Mouse (Mus musculus): ENCODE measurements at regions not wholly inside any gene's neighbourhood (a gene's known extent, or its start where the extent isn't known, plus 50 kb on each side); places are given as distances from the start of the nearest gene placed in this dataset.

DNA sequence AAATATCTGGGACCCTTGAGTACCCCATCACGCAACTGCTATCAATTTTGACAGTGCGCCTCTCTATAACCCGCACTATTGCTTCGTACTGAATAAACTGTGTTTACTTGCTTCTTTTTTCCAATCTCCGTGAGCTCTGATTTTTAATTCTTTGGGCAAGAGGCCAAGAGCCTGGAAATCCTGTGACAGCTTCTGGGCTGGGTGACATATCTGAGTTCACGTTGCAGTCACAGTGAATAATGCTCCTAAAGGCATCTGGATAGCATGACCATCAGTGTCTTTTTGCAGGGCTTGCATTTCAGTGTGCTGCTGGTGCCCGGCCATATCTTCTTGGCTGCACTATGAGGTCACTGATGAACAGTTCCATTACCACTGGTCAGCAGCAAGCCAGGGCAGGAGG lies 158.2 kb upstream of the Mocs1 start:
- DNase-seq (ENCODE audit: extremely low spot score in 1 of 2, low spot score in 2 of 2), result no peak
- intact Hi-C loops (cut with DNase I), result loop anchor here (5.0 kb wide), 1 partner anchor 132 kb away; no protein-coding TSS in a partner anchor

DNA sequence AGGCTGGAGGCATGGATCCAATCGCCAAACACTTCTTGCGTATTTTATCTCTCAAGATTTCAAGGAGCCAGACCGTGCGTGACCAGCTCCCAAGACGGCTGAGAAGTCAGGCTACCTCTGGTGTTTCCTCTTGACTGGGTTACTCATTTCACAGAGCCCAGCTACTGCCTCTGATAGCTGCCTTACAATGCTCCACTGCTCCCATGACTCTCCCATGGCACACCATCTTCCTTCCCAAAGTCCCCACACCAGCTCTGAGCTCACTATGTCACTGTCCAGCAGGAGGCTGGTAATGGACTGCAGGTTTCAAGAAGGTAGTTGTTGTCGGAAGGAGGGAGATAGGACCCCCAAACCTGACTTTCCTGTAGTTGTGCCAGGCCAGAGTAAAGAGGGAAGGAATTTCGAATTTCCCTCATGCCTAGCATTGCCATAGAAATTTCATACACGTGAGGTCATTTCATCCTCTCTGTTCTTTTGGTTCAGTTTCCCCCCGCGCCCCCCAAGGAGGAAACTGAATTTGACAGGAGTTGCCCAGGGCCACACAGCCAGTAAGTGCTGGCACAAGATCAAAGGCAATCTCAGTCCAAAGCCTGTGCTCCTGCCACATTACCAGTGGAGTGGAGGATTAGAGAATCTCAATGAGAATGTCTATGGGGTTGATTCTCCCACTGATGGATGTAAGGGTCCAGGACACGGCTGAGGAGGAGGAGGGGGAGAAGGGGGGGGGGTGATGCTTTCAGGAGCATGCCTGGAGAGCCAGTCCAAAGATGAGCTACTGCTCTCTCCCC lies 155.3 kb upstream of the Mocs1 start:
- no peak for DNase-seq (ENCODE audit: extremely low spot score in 1 of 2, low spot score in 2 of 2)
- intact Hi-C loops (cut with DNase I), result no loop called here

GRCm38 (mm10) chr17:49274936-49275335 lies 153.2 kb upstream of the Mocs1 start:
- DNase-seq (ENCODE audit: extremely low spot score in 1 of 2, low spot score in 2 of 2), result no peak
- intact Hi-C loops (cut with DNase I), result no loop called here

DNA sequence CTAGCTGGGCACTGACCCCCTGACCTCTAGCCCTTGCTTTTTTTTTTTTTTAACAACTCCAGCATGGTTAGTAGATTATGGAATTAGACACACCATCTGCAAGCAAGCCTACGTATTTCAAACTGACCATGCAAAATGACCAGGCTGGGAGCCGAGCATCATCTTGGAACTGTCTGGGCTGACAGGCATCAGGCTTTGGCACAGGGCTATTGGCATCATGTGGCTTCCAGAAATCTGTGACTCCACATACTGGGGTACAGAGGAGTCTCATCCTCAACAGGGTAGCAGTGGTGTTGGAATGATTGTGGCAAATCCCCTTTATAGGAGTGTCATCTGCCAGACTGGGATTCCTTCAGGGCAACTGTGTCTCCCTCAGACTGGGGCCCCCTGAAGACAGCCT lies 152.7 kb upstream of the Mocs1 start:
- no peak for DNase-seq (ENCODE audit: extremely low spot score in 1 of 2, low spot score in 2 of 2)
- intact Hi-C loops (cut with DNase I), result no loop called here

DNA sequence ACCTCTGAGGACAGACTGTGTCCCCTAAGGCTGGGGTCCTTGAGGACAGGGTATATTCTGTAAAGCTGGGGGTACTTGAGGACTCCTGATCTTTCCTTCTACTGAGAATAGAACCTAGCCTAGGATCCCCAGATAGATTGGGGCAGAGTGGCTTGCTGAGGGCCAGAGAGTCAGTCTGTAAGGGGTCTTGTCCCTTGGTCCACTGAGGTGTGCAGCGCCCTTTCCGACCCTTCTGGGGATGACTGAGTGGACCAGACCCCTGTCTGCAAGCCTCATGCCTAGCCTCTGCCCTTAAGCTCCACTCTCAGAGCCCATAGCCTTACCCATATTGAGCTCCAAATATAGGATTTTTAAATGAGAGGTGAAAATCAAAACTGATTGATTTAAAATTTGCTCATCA lies 152.2 kb upstream of the Mocs1 start:
- intact Hi-C loops (cut with DNase I), result no loop called here
- DNase-seq (ENCODE audit: extremely low spot score in 1 of 2, low spot score in 2 of 2), result no peak

- intact Hi-C loops (cut with DNase I), result no loop called here
- DNase-seq (ENCODE audit: extremely low spot score in 1 of 2, low spot score in 2 of 2), result no peak
Observed at GRCm38 (mm10) chr17:49278541-49278940, 149.6 kb upstream of the Mocs1 start.

GRCm38 (mm10) chr17:49278973-49279727 lies 149.0 kb upstream of the Mocs1 start:
- intact Hi-C loops (cut with DNase I), result no loop called here
- no peak for DNase-seq (ENCODE audit: extremely low spot score in 1 of 2, low spot score in 2 of 2)

DNA sequence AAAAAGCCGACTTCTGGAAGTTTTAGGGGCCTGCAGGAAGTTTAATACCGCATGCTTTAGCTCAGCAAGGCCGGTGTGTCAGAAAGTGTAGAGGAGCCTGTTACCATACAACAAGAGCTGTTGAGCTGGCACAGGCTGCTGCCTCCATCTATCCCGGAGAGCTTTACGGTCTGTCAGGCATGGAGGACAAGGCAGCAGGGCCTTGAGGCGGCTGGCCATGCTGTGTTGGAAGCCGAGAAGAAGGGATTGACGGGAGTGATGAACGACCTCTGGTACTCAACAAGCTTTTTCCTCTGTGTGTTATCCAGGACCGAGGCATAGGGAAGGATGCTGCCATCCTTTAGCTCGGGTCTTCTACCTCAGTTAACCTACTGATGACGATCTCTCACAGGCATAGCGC lies 146.8 kb upstream of the Mocs1 start:
- intact Hi-C loops (cut with DNase I), result no loop called here

GRCm38 (mm10) chr17:49282498-49282897 lies 145.7 kb upstream of the Mocs1 start:
- intact Hi-C loops (cut with DNase I), result no loop called here
- no peak for DNase-seq (ENCODE audit: extremely low spot score in 1 of 2, low spot score in 2 of 2)

More for the DNA sequence above, 146.8 kb upstream of the Mocs1 start:
- no peak for DNase-seq (ENCODE audit: extremely low spot score in 1 of 2, low spot score in 2 of 2)

- intact Hi-C loops (cut with DNase I), result no loop called here
- no peak for DNase-seq (ENCODE audit: extremely low spot score in 1 of 2, low spot score in 2 of 2)
Observed at GRCm38 (mm10) chr17:49283491-49283890, 144.7 kb upstream of the Mocs1 start.

DNA sequence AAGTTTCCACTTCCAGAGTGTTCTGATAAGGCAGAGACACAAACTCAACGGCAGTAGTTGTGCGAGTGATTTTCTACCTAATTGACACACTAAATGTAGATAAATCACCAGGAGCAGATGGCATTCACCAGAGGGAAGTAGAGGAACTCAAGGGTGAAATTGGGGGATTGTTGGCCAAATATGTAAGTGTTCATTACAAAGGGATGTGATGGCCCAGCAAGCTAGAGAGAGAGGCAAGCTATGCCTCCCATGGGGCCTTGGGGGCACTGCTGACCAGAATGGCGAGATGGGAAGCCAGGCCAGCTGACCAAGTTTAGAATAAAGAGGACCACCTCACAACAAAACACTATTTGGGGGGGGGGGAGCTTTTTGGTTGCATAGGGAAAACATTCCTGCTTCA lies 136.5 kb upstream of the Mocs1 start:
- intact Hi-C loops (cut with DNase I), result no loop called here

DNA sequence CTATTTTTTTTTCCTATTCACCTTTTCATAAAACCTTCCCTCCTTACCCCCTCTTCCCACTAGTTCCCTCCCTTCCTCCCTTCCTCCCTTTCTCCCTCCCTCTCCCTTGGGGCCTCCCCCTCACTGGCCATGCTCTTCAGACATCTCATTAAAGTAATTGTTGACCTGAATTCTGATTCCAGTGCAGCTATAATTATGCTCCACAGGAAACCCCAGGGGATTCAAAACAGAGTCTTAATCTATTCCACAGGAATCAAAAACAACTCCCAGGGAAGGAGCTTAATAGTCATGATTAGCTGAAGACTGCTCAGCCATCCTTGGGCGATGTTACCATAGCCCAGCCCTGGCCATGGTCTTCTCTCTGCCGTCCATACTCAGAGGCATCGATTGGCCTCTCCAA lies 123.7 kb upstream of the Mocs1 start:
- DNase-seq (ENCODE audit: extremely low spot score in 1 of 2, low spot score in 2 of 2), result no peak
- intact Hi-C loops (cut with DNase I), result no loop called here

More for the DNA sequence above, 136.5 kb upstream of the Mocs1 start:
- no peak for DNase-seq (ENCODE audit: extremely low spot score in 1 of 2, low spot score in 2 of 2)

DNA sequence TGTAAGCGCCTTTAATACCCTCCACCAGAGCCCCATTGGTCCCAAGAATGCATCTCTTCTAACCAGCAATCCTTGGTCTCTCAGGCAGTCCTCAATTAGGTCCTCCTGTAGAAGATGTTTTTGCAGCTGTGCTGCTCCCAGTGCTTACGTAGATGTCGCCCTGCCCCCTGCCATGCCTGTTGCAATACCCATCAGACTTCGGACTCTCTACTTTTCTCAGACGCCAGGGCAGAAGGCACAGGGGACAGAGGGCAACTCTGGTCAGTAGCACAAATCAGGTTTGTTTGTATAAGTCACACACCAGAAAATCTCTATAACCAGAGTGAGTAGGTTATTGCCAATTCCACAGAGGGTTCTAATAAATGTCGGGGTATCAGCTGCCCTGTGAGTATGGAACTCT lies 123.0 kb upstream of the Mocs1 start:
- intact Hi-C loops (cut with DNase I), result no loop called here
- DNase-seq (ENCODE audit: extremely low spot score in 1 of 2, low spot score in 2 of 2), result no peak

GRCm38 (mm10) chr17:49309079-49309478 lies 119.1 kb upstream of the Mocs1 start:
- peak; percentile 84 to 91 for DNase-seq (ENCODE audit: extremely low spot score in 1 of 2, low spot score in 2 of 2)
- intact Hi-C loops (cut with DNase I), result no loop called here

- intact Hi-C loops (cut with DNase I), result no loop called here
- DNase-seq (ENCODE audit: extremely low spot score in 1 of 2, low spot score in 2 of 2), result no peak
Observed at GRCm38 (mm10) chr17:49314196-49314595, 114.0 kb upstream of the Mocs1 start.

- DNase-seq (ENCODE audit: extremely low spot score in 1 of 2, low spot score in 2 of 2), result no peak
- intact Hi-C loops (cut with DNase I), result no loop called here
Observed at GRCm38 (mm10) chr17:49327524-49327923, 100.6 kb upstream of the Mocs1 start.

DNA sequence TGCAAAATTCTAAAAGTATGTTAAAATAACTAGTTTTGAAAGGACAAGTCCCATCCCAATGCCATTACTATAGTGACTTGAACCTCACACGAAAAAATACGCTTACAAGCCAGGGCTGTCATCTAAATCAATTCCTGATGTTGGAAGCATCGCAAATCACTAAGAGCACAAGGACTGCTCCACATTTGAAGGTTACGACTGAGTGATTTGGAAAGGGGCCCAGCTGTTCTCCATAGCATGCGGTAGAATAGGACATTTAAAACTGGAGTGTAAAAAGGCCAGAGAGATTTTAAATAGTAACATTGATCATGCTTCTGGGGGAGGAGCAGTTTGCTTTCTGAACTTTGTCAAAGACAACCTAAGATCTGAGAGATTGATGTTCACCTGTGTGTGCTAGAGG lies 92.8 kb upstream of the Mocs1 start:
- intact Hi-C loops (cut with DNase I), result no loop called here
- no peak for DNase-seq (ENCODE audit: extremely low spot score in 1 of 2, low spot score in 2 of 2)

GRCm38 (mm10) chr17:49337881-49338280 lies 90.3 kb upstream of the Mocs1 start:
- intact Hi-C loops (cut with DNase I), result no loop called here
- DNase-seq (ENCODE audit: extremely low spot score in 1 of 2, low spot score in 2 of 2), result no peak

DNA sequence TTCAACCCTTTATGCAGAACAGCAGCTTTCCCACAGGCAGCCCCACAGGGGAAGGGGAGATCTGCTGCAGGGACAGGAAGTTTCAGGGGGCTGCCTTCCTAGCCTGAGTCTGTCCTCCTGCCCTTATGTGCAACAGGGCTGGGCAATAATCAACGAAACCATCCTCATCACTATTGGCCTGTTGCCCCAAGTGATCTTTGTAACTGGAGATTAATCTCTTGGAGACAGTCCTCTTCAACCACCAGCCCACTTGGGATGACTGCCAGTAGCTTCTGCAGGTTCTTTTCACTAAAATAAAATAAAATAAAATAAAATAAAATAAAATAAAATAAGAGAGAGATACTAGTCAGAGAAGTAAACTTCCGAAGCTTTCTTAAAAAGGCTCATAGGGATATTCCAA lies 85.5 kb upstream of the Mocs1 start:
- intact Hi-C loops (cut with DNase I), result no loop called here

GRCm38 (mm10) chr17:49346701-49347100 lies 81.5 kb upstream of the Mocs1 start:
- peak; percentile 9 to 21 for DNase-seq (ENCODE audit: extremely low spot score in 1 of 2, low spot score in 2 of 2)
- intact Hi-C loops (cut with DNase I), result no loop called here

More for the DNA sequence above, 85.5 kb upstream of the Mocs1 start:
- DNase-seq (ENCODE audit: extremely low spot score in 1 of 2, low spot score in 2 of 2), result no peak
